Mouse (Mus musculus): ENCODE results near the gene Nkain1. TPM values are rescaled to one million over a fixed set of nuclear protein-coding genes. Genes with fewer than 3 reads are reported as not detected.
A peak's percentile ranks its signal among the peaks of the same experiment; 100 is the strongest.

Nkain1 gene
- polyA plus RNA-seq (2015; fragmentation: Nextera tagmentation; extraction: Ambion mirVana): 9.5 and 10.2 TPM in 2 replicates

DNA sequence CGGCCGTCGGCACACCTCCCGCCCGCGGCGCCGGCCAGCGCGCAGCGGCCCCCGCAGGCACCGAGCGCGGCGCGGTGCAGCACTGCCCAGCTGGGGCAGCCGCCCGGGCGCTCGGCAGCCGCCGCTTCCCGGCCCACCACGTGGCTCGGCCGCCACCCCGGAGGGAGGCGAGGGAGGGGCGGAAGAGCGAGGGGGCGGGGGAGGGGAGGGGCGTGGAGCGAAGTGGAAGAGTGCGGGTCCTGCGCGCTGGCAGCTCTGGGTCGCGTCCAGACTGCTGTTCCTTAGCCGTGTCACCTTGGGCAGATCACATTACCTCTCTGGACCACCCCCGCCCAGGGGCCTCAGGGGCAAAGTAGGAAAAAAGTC, at the start of gene Nkain1:
Gene Nkain1 (minus strand): TSS at position 126 of the 366 bp plus-strand sequence.
- Histone ChIP-seq H3K4me2 (peak within 1 kb of the TSS; percentile 70), H3K4me1 (replicated peaks) (peaks cover 56% of the 10 kb centered on the region), H3K27ac (peak within 1 kb of the TSS; percentile 95)

DNA sequence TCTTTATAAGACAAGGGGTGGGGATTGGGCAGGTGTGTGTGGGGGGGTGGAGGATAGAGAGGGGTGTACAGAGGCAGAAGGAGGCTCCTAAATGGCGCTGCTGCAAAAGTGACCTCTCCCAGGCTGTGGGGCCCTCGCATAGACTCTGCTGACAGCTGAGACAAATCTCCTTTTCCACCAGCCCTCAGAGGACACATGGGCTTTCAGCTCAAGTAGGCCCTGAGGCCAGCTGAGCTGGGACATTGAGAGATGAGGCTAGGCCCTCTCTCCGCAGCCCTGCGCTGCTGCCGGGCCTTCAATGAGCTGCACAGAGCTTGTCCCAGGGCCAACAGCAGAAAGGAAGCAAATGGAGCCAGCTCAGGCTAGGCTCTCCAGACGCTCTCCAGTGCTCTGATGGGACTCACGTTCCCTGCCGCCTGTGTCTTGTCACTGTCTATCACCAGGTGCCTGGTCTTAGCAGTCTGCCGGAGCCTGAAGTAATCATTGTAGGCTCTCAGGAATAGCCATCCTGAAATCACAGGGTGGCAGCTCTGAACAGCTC, 4.8 kb upstream of the Nkain1 start:
- Histone ChIP-seq H3K9ac (no peak overlapping the region), H3K4me3 (no peak overlapping the region), H3K27me3 (0 out of 2 replicates have a peak, but pooled peaks cover 11% of the 10 kb centered on the region), H3K4me2 (no peak overlapping the region), H3K9me3 (no peaks in the 10 kb centered on the region), H3K27ac (peak overlapping the region; percentile 63), H3K36me3 (no peaks in the 10 kb centered on the region), H3K4me1 (replicated peaks) (peaks cover 21% of the 10 kb centered on the region)
- ATAC-seq (ENCODE audit: low FRiP score): no peak
- WGBS: 42% methylated on average over 9 of the region's 9 CpGs

More for the DNA sequence above, at the start of gene Nkain1:
- Histone ChIP-seq H3K4me3 (peak within 1 kb of the TSS; percentile 90), H3K27me3 (0 out of 2 replicates have a peak, but pooled peaks cover 11% of the 10 kb centered on the region), H3K9me3 (no peaks in the 10 kb centered on the region), H3K36me3 (no peaks in the 10 kb centered on the region), H3K9ac (peak within 1 kb of the TSS; percentile 98)
- WGBS: under 1% methylated on average over 17 of the region's 41 CpGs
- ATAC-seq (ENCODE audit: low FRiP score): peak; percentile 78

DNA sequence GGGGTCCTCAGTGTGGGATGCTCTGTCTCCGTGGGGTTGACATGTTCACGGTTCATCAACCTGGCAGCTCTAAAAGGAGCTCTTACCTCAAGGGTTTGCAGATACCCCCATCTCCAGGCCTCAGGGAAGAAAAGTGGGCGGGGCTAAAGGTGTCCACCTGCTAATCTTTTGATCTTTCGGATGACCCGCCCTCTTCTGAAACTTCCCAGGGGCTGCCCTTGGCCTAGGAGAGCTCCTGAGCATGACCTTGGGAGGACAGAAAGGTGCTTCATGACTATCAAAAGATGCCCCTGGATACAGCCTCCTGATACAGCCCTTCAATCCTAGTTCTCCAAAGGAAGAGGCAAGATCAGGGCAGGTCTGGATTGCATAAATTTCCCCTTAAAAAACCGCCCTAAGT, 3.1 kb upstream of the Nkain1 start:
- Histone ChIP-seq H3K4me3 (no peak overlapping the region), H3K27ac (no peak overlapping the region), H3K9me3 (no peaks in the 10 kb centered on the region), H3K36me3 (no peaks in the 10 kb centered on the region), H3K4me1 (replicated peaks) (peaks cover 30% of the 10 kb centered on the region), H3K9ac (no peak overlapping the region), H3K27me3 (0 out of 2 replicates have a peak, but pooled peaks cover 11% of the 10 kb centered on the region), H3K4me2 (no peak overlapping the region)
- no peak for ATAC-seq (ENCODE audit: low FRiP score)
- WGBS: 75% methylated on average over 6 of the region's 6 CpGs

DNA sequence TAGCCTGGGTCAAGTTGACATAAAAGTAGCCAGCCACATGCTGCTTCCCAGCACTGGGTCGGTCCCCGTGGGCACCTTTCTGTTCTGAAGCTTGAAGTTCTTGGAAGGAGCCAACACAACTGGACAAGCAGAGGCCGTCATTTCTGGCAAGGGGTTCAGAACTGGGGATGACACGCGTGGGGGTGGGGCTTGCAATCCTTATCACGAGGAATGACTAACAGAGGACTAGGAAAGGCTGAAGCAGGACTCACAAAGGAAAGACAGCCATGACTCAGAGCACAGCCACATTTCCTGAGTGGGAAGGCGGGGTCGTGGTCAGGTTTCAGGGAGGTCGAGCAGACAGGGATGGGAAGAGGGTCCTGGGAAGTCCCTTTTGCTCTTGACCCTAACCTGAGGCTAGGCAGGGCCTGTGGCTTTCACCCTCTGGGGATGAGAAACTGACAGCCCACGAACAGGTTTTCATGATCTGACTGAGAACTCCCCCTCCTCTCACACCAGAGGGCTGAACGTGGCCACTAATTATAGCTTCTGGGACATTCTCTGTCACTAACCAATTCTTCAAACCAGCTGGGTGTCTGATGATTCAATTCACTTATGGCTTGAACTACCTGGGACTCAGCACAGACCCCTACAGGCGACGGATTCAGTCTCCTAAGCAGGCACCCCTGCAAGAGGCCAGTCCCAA, 2.4 kb upstream of the Nkain1 start:
- Histone ChIP-seq H3K4me1 (replicated peaks) (peaks cover 37% of the 10 kb centered on the region), H3K27me3 (0 out of 2 replicates have a peak, but pooled peaks cover 11% of the 10 kb centered on the region), H3K4me2 (no peak overlapping the region), H3K4me3 (no peak overlapping the region), H3K36me3 (no peaks in the 10 kb centered on the region), H3K27ac (no peak overlapping the region), H3K9ac (no peak overlapping the region), H3K9me3 (no peaks in the 10 kb centered on the region)
- ATAC-seq (ENCODE audit: low FRiP score): no peak
- WGBS: 58% methylated on average over 13 of the region's 13 CpGs

DNA sequence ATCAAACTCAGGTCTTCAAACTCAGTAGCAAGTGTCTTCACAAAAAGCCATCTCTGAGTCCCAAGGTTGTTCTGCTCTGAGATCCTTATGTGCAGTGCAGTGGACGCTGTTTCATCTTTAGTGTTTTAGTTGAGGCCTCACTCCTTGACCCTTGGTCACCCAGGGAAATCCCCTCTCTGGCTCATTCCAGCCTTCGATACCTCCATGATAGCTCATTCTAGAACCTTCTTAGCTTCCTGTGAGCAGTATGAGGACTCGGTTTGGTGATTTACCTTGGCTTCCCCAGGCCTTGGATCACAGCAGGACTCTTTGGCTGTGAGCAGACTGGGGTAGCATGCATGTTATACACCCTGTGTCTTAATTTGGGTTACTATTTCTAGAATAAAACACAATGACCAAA, 1.6 kb upstream of the Nkain1 start:
- ATAC-seq (ENCODE audit: low FRiP score): no peak
- H3K4me1 ChIP-seq (replicated peaks): peaks cover 45% of the 10 kb centered on the region
- WGBS: 85% methylated on average over 3 of the region's 3 CpGs

DNA sequence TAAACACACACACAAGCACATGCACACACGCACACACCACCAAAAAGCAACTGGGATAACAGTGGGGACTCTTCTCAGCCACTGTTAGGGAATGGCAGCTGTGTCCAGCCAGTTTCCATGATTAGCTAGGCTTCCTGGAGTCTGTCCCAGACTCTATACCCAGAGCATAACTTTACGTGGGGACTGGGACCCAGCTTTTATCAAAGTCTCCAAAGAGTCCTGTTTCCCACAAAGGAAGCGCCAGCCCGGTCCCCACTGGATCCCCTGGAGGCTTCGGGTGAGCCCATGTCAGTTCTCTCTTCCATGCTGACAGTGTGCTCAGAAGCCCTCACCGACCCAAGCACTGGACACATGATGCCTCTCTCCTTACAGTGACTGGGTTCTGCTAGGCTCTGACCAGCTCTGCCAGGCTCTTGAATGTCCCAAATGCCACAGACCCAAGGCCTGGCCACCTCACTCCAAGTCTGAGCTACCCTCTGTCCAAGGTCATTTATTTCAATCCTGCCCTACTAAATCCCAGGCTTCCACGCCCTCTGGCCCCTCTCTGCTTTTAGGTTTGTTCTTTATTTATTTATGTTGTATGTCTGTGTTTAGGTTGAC, 988 bp upstream of the Nkain1 start:
- WGBS: 79% methylated on average over 7 of the region's 7 CpGs
- Histone ChIP-seq H3K4me3 (peak overlapping the region; percentile 90; the same call in 1 of the 2 replicates), H3K9ac (no peak overlapping the region), H3K4me2 (no peak overlapping the region), H3K4me1 (replicated peaks) (peaks cover 50% of the 10 kb centered on the region), H3K36me3 (no peaks in the 10 kb centered on the region), H3K27me3 (0 out of 2 replicates have a peak, but pooled peaks cover 11% of the 10 kb centered on the region), H3K27ac (no peak overlapping the region), H3K9me3 (no peaks in the 10 kb centered on the region)
- ATAC-seq (ENCODE audit: low FRiP score): no peak

More for the DNA sequence above, 1.6 kb upstream of the Nkain1 start:
- Histone ChIP-seq H3K9me3 (no peaks in the 10 kb centered on the region), H3K27me3 (0 out of 2 replicates have a peak, but pooled peaks cover 11% of the 10 kb centered on the region), H3K27ac (no peak overlapping the region), H3K36me3 (no peaks in the 10 kb centered on the region), H3K4me2 (no peak overlapping the region), H3K9ac (no peak overlapping the region), H3K4me3 (no peak overlapping the region)

DNA sequence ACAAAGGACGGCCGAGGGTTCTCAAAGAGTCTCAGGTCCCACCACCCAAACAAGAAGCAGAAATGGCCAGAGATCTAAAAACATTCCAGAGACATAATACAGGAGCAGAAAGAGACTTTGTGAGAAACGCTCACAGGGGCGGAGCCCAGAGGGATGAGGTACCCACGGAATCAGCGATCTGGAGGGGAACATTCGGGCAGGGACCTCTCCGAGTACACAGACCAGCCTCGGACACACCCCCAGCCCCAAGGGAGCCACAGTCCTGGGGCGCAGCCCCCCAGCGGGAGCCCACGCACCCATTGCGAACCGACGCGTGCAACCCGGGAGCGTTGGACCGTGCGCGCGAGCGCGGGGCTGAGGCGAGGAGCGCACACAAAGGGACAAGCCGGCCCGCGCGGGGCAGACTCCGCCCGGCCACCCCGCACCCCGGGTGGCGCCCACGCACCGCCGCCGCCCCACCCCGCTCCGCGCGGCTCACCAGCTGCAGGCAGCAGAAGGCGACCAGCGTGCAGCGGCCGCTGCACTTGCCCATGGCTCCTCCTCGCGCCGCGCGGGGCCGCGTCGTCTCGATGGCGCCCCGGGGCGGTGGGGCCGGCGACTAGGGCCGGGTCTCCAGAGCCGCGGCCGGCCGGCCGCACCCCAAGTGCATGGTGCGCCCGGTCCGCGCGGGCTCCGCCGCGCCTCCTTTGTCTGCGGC, 474 bp downstream of the Nkain1 start:
- Histone ChIP-seq H3K36me3 (no peaks in the 10 kb centered on the region), H3K27ac (peak overlapping the region; percentile 95), H3K9me3 (no peaks in the 10 kb centered on the region), H3K4me2 (peak overlapping the region; percentile 70), H3K4me1 (replicated peaks) (peaks cover 56% of the 10 kb centered on the region), H3K27me3 (0 out of 2 replicates have a peak, but pooled peaks cover 11% of the 10 kb centered on the region), H3K4me3 (peak overlapping the region; percentile 90), H3K9ac (peak overlapping the region; percentile 98)
- ATAC-seq (ENCODE audit: low FRiP score): peak; percentile 65
- under 1% methylated on average over 73 of the region's 76 CpGs for WGBS

DNA sequence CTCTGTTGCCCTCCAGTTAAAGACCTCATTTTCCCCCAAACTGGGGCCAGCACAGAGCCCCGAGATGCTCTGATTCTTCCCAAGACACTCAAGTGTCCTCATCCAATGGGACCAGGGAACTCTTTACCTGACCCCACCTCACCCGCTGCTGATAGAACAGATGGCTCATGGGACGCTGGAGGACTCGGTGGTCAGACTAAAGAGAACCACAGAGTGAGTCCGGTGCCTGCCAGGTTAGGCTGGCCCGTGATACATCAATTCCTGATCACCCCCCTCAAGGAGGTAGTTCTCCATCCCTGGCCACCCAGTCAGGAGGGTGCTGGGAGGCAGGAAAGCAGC, 992 bp downstream of the Nkain1 start:
- Histone ChIP-seq H3K36me3 (no peaks in the 10 kb centered on the region), H3K4me2 (peak overlapping the region; percentile 70), H3K4me3 (peak overlapping the region; percentile 90), H3K9ac (peak overlapping the region; percentile 98), H3K27ac (peak overlapping the region; percentile 95), H3K9me3 (no peaks in the 10 kb centered on the region), H3K4me1 (replicated peaks) (peaks cover 60% of the 10 kb centered on the region), H3K27me3 (0 out of 2 replicates have a peak, but pooled peaks cover 11% of the 10 kb centered on the region)
- ATAC-seq (ENCODE audit: low FRiP score): 0 out of 2 replicates have a peak, but pooled peaks have one; percentile 15
- 3% methylated on average over 6 of the region's 6 CpGs for WGBS

DNA sequence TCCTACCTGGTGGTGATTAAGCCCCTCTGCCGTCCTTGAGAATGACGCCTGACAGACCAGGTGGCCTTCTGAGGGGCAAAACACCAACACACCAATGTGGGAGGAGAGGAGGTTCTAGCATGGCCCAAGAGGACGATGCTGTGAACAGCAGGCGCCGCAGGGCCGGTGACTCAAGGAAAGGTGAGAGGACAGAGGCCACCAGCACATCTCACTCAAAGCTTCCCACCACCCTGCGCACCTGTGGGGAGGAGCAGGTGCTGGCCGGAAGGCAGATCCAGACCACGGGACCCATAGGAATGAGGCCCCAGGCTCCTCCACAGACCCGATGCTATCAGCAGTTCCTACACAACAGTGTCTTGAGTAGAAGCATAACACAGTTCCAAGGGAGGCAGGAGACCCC, 1.4 kb downstream of the Nkain1 start:
- Histone ChIP-seq H3K27me3 (0 out of 2 replicates have a peak, but pooled peaks cover 11% of the 10 kb centered on the region), H3K4me3 (peak overlapping the region; percentile 90), H3K27ac (peak overlapping the region; percentile 95), H3K36me3 (no peaks in the 10 kb centered on the region), H3K4me2 (peak overlapping the region; percentile 70), H3K9me3 (no peaks in the 10 kb centered on the region), H3K4me1 (replicated peaks) (peaks cover 65% of the 10 kb centered on the region), H3K9ac (peak overlapping the region; percentile 98)
- no peak for ATAC-seq (ENCODE audit: low FRiP score)
- 39% methylated on average over 10 of the region's 10 CpGs for WGBS

DNA sequence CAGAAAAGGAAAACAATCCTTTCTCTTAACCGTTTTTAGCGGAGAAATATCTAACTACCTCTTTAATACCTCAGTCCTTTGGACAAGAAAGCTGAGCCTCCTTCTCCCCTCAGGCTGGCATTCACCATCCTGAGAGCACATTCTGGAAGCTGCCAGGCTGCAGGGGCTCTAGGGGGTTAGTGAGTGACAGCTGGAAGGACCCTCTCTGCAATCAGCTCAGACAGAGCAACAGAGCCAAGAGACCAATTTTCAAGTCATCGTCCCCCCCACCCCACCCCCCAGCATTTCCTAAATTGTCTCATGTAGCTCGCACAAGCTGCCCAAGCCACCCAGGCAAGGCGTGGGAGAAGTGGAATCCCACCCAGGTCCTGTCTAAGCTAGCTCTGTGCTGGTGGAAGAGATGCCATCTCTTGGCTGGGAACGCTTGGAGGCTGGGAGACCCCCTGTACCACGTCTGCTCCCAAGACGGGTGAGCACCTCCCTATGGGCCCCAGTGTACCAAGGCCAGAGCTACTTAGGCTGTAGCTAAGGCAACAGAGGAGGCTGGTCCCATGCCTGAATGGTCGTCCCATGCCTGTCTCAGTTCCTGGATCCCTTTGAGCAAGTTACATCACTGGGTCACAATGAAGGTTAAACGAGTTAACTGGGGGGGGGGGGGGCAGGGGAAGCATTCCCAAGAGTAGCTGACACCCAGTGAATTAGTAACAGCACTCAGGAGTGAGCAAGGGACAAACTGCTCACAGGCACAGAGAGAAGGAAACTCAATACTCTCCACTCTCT, 2.8 kb downstream of the Nkain1 start:
- Histone ChIP-seq H3K36me3 (no peaks in the 10 kb centered on the region), H3K4me2 (peak overlapping the region; percentile 70), H3K9ac (peak overlapping the region; percentile 58), H3K27ac (peak overlapping the region; percentile 80), H3K9me3 (no peaks in the 10 kb centered on the region), H3K4me3 (peak overlapping the region; percentile 90), H3K27me3 (0 out of 2 replicates have a peak, but pooled peaks cover 11% of the 10 kb centered on the region), H3K4me1 (replicated peaks) (peaks cover 60% of the 10 kb centered on the region)
- WGBS: 28% methylated on average over 10 of the region's 10 CpGs
- peak; percentile 19; the same call in 1 of the 2 replicates for ATAC-seq (ENCODE audit: low FRiP score)

All from hindbrain, embryonic 13.5 days (tissue).